Mouse (Mus musculus) urinary bladder, postnatal 36 days (tissue): Measurements from ENCODE around the gene Urad.

Experiments used
- DNase-seq, 2 experiments: peaks; one replicate each; pipeline ENCODE4 v3.0.0; 2022; ENCODE audit warnings: low spot score in 2 of 2, mixed read lengths in 1 of 2

Gene Urad

GRCm38 (mm10) chr5:147322183-147322582 is at the start of gene Urad:
TSS of gene Urad (minus strand) at chr5:147322440.
- no peak for DNase-seq

GRCm38 (mm10) chr5:147370276-147370675 is 48.0 kb upstream of the Urad start:
- DNase-seq, result no peak

GRCm38 (mm10) chr5:147368221-147368620 is 46.0 kb upstream of the Urad start:
- no peak for DNase-seq

GRCm38 (mm10) chr5:147365995-147366765 is 43.9 kb upstream of the Urad start:
- DNase-seq, result no peak

- no peak for DNase-seq
Measured at GRCm38 (mm10) chr5:147363054-147363453, 40.8 kb upstream of the Urad start.

- DNase-seq, result no peak
Measured at GRCm38 (mm10) chr5:147358481-147358880, 36.2 kb upstream of the Urad start.

GRCm38 (mm10) chr5:147357536-147357935 is 35.3 kb upstream of the Urad start:
- DNase-seq, result no peak

GRCm38 (mm10) chr5:147356260-147357055 is 34.2 kb upstream of the Urad start:
- no peak for DNase-seq

- no peak for DNase-seq
Measured at GRCm38 (mm10) chr5:147355788-147356187, 33.5 kb upstream of the Urad start.

GRCm38 (mm10) chr5:147354985-147355384 is 32.7 kb upstream of the Urad start:
- DNase-seq, result no peak

GRCm38 (mm10) chr5:147354161-147354780 is 32.0 kb upstream of the Urad start:
- DNase-seq, result no peak

GRCm38 (mm10) chr5:147351931-147352330 is 29.7 kb upstream of the Urad start:
- DNase-seq, result no peak

GRCm38 (mm10) chr5:147345981-147346380 is 23.7 kb upstream of the Urad start:
- DNase-seq, result no peak

- no peak for DNase-seq
Measured at GRCm38 (mm10) chr5:147343904-147344303, 21.7 kb upstream of the Urad start.

GRCm38 (mm10) chr5:147342901-147343300 is 20.7 kb upstream of the Urad start:
- no peak for DNase-seq

- DNase-seq, result no peak
Measured at GRCm38 (mm10) chr5:147340741-147341414, 18.6 kb upstream of the Urad start.

- no peak for DNase-seq
Measured at GRCm38 (mm10) chr5:147339560-147339959, 17.3 kb upstream of the Urad start.

- DNase-seq, result no peak
Measured at GRCm38 (mm10) chr5:147338967-147339366, 16.7 kb upstream of the Urad start.

- no peak for DNase-seq
Measured at GRCm38 (mm10) chr5:147332711-147333110, 10.5 kb upstream of the Urad start.

- DNase-seq, result peak in 1 of 2 experiments; percentile 12
Measured at GRCm38 (mm10) chr5:147331547-147331946, 9.3 kb upstream of the Urad start.

GRCm38 (mm10) chr5:147329946-147330345 is 7.7 kb upstream of the Urad start:
- no peak for DNase-seq

- DNase-seq, result no peak
Measured at GRCm38 (mm10) chr5:147327636-147328035, 5.4 kb upstream of the Urad start.
